Mouse (Mus musculus) heart, adult 2 months (tissue): ENCODE results near the gene B230217C12Rik.
A peak's percentile ranks its signal among the peaks of the same experiment; 100 is the strongest.

Experiments used
- CTCF ChIP-seq: fragments of 200-600 bp; IDR thresholded peaks from 2 replicates; pipeline ENCODE4 v1.8.1; 2022; ENCODE audit warnings: antibody characterized with exemption, mild to moderate bottlenecking, moderate library complexity
- EP300 ChIP-seq: fragments of 200-500 bp; IDR thresholded peaks from 2 replicates; pipeline ENCODE4 v1.6.1; 2011; ENCODE audit warnings: low read depth, low read length, control low read depth; ENCODE audit not compliant: insufficient read depth
- POLR2A ChIP-seq: fragments of 200-500 bp; IDR thresholded peaks from 2 replicates; pipeline ENCODE4 v1.6.1; 2011; ENCODE audit warnings: mild to moderate bottlenecking, low read depth, low read length, control low read depth; ENCODE audit not compliant: insufficient read depth

- TF ChIP-seq EP300 (no peak), POLR2A (no peak), CTCF (peak; percentile 9; the same call in 1 of the 2 replicates)
These were observed 44.1 kb downstream of the B230217C12Rik start for GRCm38 (mm10) chr11:97884601-97885185.
